Mouse (Mus musculus): ENCODE measurements around the gene Lix1. TPM values are rescaled to one million over a fixed set of nuclear protein-coding genes. Genes with fewer than 3 reads are reported as not detected.

The Lix1 gene
- total and polyA plus RNA-seq, 2 experiments = 0.07 to 0.46 TPM

GRCm38 (mm10) chr17:17408137-17408536 is 5.7 kb downstream of the Lix1 start:
- Histone ChIP-seq H3K9ac (ENCODE audit: low read depth, low read length) (no peak overlapping the region), H3K4me3 (ENCODE audit: insufficient read depth, low read depth, low read length) (no peak overlapping the region), H3K27ac (replicated peaks; ENCODE audit: insufficient read depth, low read depth, low read length) (no peak overlapping the region), H3K36me3 (ENCODE audit: control insufficient read depth, insufficient read depth, low read length) (no peaks in the 10 kb centered on the region), H3K27me3 (ENCODE audit: control insufficient read depth, insufficient read depth, low read length) (no peaks in the 10 kb centered on the region), H3K79me2 (ENCODE audit: control insufficient read depth, insufficient read depth, low read length) (no peaks in the 10 kb centered on the region), H3K4me1 (ENCODE audit: control insufficient read depth, insufficient read depth, low read length) (peaks cover 2% of the 10 kb centered on the region; the same call in 1 of the 2 replicates)
- TF ChIP-seq CTCF (IDR thresholded peaks at IDR 0.05; ENCODE audit: low read depth, low read length) (no peak), POLR2A (IDR thresholded peaks at IDR 0.05; ENCODE audit: extremely low read depth, insufficient read depth, low read length) (no peak)
- no peak for DNase-seq (ENCODE audit: extremely low read depth, low read depth, low spot score)
- 82% methylated on average over 6 of the region's 6 CpGs for WGBS

- Histone ChIP-seq H3K4me3 (ENCODE audit: insufficient read depth, low read depth, low read length) (no peak overlapping the region), H3K9ac (ENCODE audit: low read depth, low read length) (no peak overlapping the region), H3K79me2 (ENCODE audit: control insufficient read depth, insufficient read depth, low read length) (no peaks in the 10 kb centered on the region), H3K27me3 (ENCODE audit: control insufficient read depth, insufficient read depth, low read length) (no peaks in the 10 kb centered on the region), H3K36me3 (ENCODE audit: control insufficient read depth, insufficient read depth, low read length) (no peaks in the 10 kb centered on the region), H3K4me1 (ENCODE audit: control insufficient read depth, insufficient read depth, low read length) (peaks cover 2% of the 10 kb centered on the region; the same call in 1 of the 2 replicates), H3K27ac (replicated peaks; ENCODE audit: insufficient read depth, low read depth, low read length) (no peak overlapping the region)
- TF ChIP-seq POLR2A (IDR thresholded peaks at IDR 0.05; ENCODE audit: extremely low read depth, insufficient read depth, low read length) (no peak), CTCF (IDR thresholded peaks at IDR 0.05; ENCODE audit: low read depth, low read length) (no peak)
- WGBS = 86% methylated on average over 6 of the region's 6 CpGs
- no peak for DNase-seq (ENCODE audit: extremely low read depth, low read depth, low spot score)
These were observed 6.4 kb downstream of the Lix1 start for GRCm38 (mm10) chr17:17408720-17409478.

GRCm38 (mm10) chr17:17409601-17410000 is 7.1 kb downstream of the Lix1 start:
- no peak overlapping the region for H3K27ac ChIP-seq (replicated peaks; ENCODE audit: insufficient read depth, low read depth, low read length)
- TF ChIP-seq CTCF (IDR thresholded peaks at IDR 0.05; ENCODE audit: low read depth, low read length) (no peak), POLR2A (IDR thresholded peaks at IDR 0.05; ENCODE audit: extremely low read depth, insufficient read depth, low read length) (no peak)
- H3K9ac ChIP-seq (ENCODE audit: low read depth, low read length) = no peak overlapping the region
- no peaks in the 10 kb centered on the region for H3K27me3 ChIP-seq (ENCODE audit: control insufficient read depth, insufficient read depth, low read length)
- no peak for DNase-seq (ENCODE audit: extremely low read depth, low read depth, low spot score)
- peaks cover 1% of the 10 kb centered on the region; the same call in 1 of the 2 replicates for H3K4me1 ChIP-seq (ENCODE audit: control insufficient read depth, insufficient read depth, low read length)
- 39% methylated on average over 2 of the region's 2 CpGs for WGBS
- no peaks in the 10 kb centered on the region for H3K79me2 ChIP-seq (ENCODE audit: control insufficient read depth, insufficient read depth, low read length)
- H3K4me3 ChIP-seq (ENCODE audit: insufficient read depth, low read depth, low read length) = no peak overlapping the region
- no peaks in the 10 kb centered on the region for H3K36me3 ChIP-seq (ENCODE audit: control insufficient read depth, insufficient read depth, low read length)

- Histone ChIP-seq H3K9ac (ENCODE audit: low read depth, low read length) (no peak overlapping the region), H3K4me1 (ENCODE audit: control insufficient read depth, insufficient read depth, low read length) (no peaks in the 10 kb centered on the region), H3K36me3 (ENCODE audit: control insufficient read depth, insufficient read depth, low read length) (no peaks in the 10 kb centered on the region), H3K27ac (replicated peaks; ENCODE audit: insufficient read depth, low read depth, low read length) (no peak overlapping the region), H3K79me2 (ENCODE audit: control insufficient read depth, insufficient read depth, low read length) (no peaks in the 10 kb centered on the region), H3K27me3 (ENCODE audit: control insufficient read depth, insufficient read depth, low read length) (no peaks in the 10 kb centered on the region), H3K4me3 (ENCODE audit: insufficient read depth, low read depth, low read length) (no peak overlapping the region)
- no peak for DNase-seq (ENCODE audit: extremely low read depth, low read depth, low spot score)
- TF ChIP-seq POLR2A (IDR thresholded peaks at IDR 0.05; ENCODE audit: extremely low read depth, insufficient read depth, low read length) (no peak), CTCF (IDR thresholded peaks at IDR 0.05; ENCODE audit: low read depth, low read length) (no peak)
- WGBS = 68% methylated on average over 2 of the region's 2 CpGs
These were observed 9.0 kb downstream of the Lix1 start for GRCm38 (mm10) chr17:17411443-17411842.

- DNase-seq (ENCODE audit: extremely low read depth, low read depth, low spot score) = no peak
- WGBS = 87% methylated on average over 2 of the region's 2 CpGs
- no peak overlapping the region for H3K27ac ChIP-seq (replicated peaks; ENCODE audit: insufficient read depth, low read depth, low read length)
These were observed 9.7 kb downstream of the Lix1 start for GRCm38 (mm10) chr17:17412176-17412575.

GRCm38 (mm10) chr17:17414206-17414605 is 11.7 kb downstream of the Lix1 start:
- 93% methylated on average over 3 of the region's 3 CpGs for WGBS
- H3K4me3 ChIP-seq (ENCODE audit: insufficient read depth, low read depth, low read length) = no peak overlapping the region
- TF ChIP-seq POLR2A (IDR thresholded peaks at IDR 0.05; ENCODE audit: extremely low read depth, insufficient read depth, low read length) = no peak

More at GRCm38 (mm10) chr17:17412176-17412575, 9.7 kb downstream of the Lix1 start:
- no peaks in the 10 kb centered on the region for H3K27me3 ChIP-seq (ENCODE audit: control insufficient read depth, insufficient read depth, low read length)
- no peak overlapping the region for H3K4me3 ChIP-seq (ENCODE audit: insufficient read depth, low read depth, low read length)
- no peaks in the 10 kb centered on the region for H3K79me2 ChIP-seq (ENCODE audit: control insufficient read depth, insufficient read depth, low read length)
- no peaks in the 10 kb centered on the region for H3K4me1 ChIP-seq (ENCODE audit: control insufficient read depth, insufficient read depth, low read length)
- H3K36me3 ChIP-seq (ENCODE audit: control insufficient read depth, insufficient read depth, low read length) = no peaks in the 10 kb centered on the region
- TF ChIP-seq CTCF (IDR thresholded peaks at IDR 0.05; ENCODE audit: low read depth, low read length) = no peak
- H3K9ac ChIP-seq (ENCODE audit: low read depth, low read length) = no peak overlapping the region

More at GRCm38 (mm10) chr17:17414206-17414605, 11.7 kb downstream of the Lix1 start:
- H3K9ac ChIP-seq (ENCODE audit: low read depth, low read length) = no peak overlapping the region
- no peak for DNase-seq (ENCODE audit: extremely low read depth, low read depth, low spot score)
- H3K79me2 ChIP-seq (ENCODE audit: control insufficient read depth, insufficient read depth, low read length) = no peaks in the 10 kb centered on the region
- H3K36me3 ChIP-seq (ENCODE audit: control insufficient read depth, insufficient read depth, low read length) = no peaks in the 10 kb centered on the region
- H3K27me3 ChIP-seq (ENCODE audit: control insufficient read depth, insufficient read depth, low read length) = no peaks in the 10 kb centered on the region
- H3K27ac ChIP-seq (replicated peaks; ENCODE audit: insufficient read depth, low read depth, low read length) = no peak overlapping the region
- no peaks in the 10 kb centered on the region for H3K4me1 ChIP-seq (ENCODE audit: control insufficient read depth, insufficient read depth, low read length)
